Mouse (Mus musculus) spleen, adult 2 months (tissue): Measurements from ENCODE around the gene Gosr2.

Source experiments
- CTCF ChIP-seq: fragments of 200-500 bp; IDR thresholded peaks from 2 replicates; pipeline ENCODE4 v1.5.1; 2011; ENCODE audit warnings: mild to moderate bottlenecking, inconsistent platforms; ENCODE audit not compliant: insufficient read depth, insufficient read length, insufficient replicate concordance; ENCODE audit errors: extremely low read depth
- POLR2A ChIP-seq: fragments of 200-500 bp; IDR thresholded peaks from 2 replicates; pipeline ENCODE4 v1.6.1; 2011; ENCODE audit warnings: low read depth, low read length, inconsistent platforms

DNA sequence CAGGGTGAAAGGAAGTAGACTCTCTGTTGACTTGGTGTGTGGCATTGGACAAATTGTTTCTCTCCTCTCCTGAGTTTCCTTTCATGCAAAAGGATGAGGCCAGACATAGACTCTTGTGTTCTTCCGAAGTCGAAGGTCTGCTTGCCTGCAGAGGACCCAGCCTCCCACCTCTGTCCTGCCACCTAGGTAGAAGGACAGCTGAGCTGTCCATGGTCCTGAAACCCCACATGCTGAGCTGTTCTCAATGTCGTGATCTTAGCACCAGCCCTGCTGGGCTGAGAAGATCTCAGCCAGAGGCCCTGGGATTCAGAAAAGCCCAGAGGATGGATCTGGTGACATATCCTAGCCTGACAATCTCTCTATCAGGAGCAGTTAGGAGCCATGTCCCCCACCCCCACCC lies 41.2 kb downstream of the Gosr2 start:
- TF ChIP-seq POLR2A (no peak), CTCF (no peak)
